Mouse (Mus musculus): ENCODE data around the gene Tmcc2.

DNA sequence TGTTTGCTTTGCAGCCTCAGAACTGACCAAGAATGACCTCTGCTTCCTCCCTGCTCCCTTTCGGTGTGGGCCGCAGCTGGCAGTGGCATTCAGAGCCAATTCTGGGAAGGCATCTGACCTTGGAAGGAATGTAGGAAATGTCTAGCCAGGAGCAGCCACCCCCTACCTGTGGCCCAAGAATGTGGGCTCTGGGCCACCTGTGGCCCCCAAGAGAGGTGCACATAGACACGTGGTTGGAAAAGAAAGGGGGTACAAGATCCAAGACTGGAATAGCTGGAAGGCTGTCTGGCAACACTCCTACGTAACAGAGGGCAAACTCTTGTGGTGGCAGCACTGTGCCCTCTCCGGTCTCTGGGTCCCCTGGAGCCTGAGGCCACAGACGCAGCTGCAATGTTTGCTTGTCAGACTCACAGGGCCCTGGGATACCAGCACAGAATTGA lies 35.9 kb downstream of the Tmcc2 start:
- TF ChIP-seq CTCF (IDR thresholded peaks at IDR 0.05; ENCODE audit: borderline replicate concordance, control insufficient read depth, extremely low read depth, insufficient read depth, low read length, poor library complexity) = no peak
- TF ChIP-seq POLR2A (IDR thresholded peaks at IDR 0.05; ENCODE audit: control insufficient read depth, extremely low read depth, insufficient read depth, low read length, poor library complexity) = no peak

All from thymus, adult 2 months (tissue).